Mouse (Mus musculus) limb, embryonic 10.5 days (tissue): ENCODE results near the gene Gm37240. TPM values are rescaled to one million over a fixed set of nuclear protein-coding genes. Genes with fewer than 3 reads are reported as not detected.

Experiments
- DNase-seq: peaks from one replicate; pipeline ENCODE4 v3.0.0-alpha.2; 2017; ENCODE audit warnings: low spot score
- H3K27ac ChIP-seq: fragments of 300-500 bp; sonication (generic); 2 replicates; pipeline ENCODE4 v1.5.1; 2016; ENCODE audit warnings: mild to moderate bottlenecking
- H3K27me3 ChIP-seq: fragments of 300-500 bp; sonication (generic); 2 replicates; pipeline ENCODE4 v1.6.1; 2016; ENCODE audit warnings: low read depth, mild to moderate bottlenecking; ENCODE audit not compliant: poor library complexity, severe bottlenecking
- H3K36me3 ChIP-seq: fragments of 300-500 bp; sonication (generic); 2 replicates; pipeline ENCODE4 v1.6.1; 2016; ENCODE audit warnings: mild to moderate bottlenecking, moderate library complexity
- H3K4me1 ChIP-seq: fragments of 300-500 bp; sonication (generic); 2 replicates; pipeline ENCODE4 v1.6.1; 2016
- H3K4me3 ChIP-seq: fragments of 300-500 bp; sonication (generic); 2 replicates; pipeline ENCODE4 v1.5.1; 2016; ENCODE audit warnings: mild to moderate bottlenecking, moderate library complexity
- H3K9me3 ChIP-seq: fragments of 300-500 bp; sonication (generic); replicated peaks from 2 replicates; pipeline ENCODE4 v1.6.1; 2016; ENCODE audit warnings: mild to moderate bottlenecking
- WGBS: fragments of 180-500 bp; shearing (Covaris S2); methylation state at CpG from one replicate; pipeline ENCODE4 v1.1.7; 2016; 5-methylcytosine and 5-hydroxymethylcytosine counted together
- polyA plus RNA-seq: library from polyadenylated mRNA; unstranded; fragments of >200 nt; fragmentation: Nextera tagmentation; extraction: Ambion mirVana; gene quantifications from 2 replicates; pipeline ENCODE4 v1.2.1, GENCODE M21; 2016

The Gm37240 gene
- polyA plus RNA-seq, 1 experiment from 2014 or later, result 3.1 TPM

DNA sequence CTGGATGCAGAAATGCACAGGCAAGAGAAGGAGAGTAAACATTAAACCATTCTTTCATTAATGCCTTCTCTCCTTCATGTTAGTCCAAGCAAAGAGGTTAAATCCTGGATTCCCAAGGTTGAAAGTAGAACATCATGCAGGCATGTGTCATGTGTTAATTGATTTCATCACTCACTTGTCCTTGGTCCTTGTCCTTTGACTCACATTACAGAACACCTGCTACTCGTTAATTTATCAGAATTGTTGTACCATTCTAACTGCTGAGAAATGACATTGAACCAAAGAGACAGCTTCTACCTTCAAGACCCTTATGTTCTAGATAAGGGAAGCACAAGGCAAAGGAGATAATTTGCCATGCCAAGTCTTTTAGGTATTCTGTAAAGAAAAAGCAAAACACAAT lies 835.1 kb downstream of the Gm37240 start:
- H3K4me3 ChIP-seq, result no peak overlapping the region
- no peaks in the 10 kb centered on the region for H3K36me3 ChIP-seq
- H3K27ac ChIP-seq, result no peak overlapping the region
- H3K27me3 ChIP-seq, result no peaks in the 10 kb centered on the region
- DNase-seq, result no peak
- WGBS, result 72% methylated on average over 1 of the region's 1 CpGs
- no peaks in the 10 kb centered on the region for H3K4me1 ChIP-seq
- H3K9me3 ChIP-seq, result no peaks in the 10 kb centered on the region

DNA sequence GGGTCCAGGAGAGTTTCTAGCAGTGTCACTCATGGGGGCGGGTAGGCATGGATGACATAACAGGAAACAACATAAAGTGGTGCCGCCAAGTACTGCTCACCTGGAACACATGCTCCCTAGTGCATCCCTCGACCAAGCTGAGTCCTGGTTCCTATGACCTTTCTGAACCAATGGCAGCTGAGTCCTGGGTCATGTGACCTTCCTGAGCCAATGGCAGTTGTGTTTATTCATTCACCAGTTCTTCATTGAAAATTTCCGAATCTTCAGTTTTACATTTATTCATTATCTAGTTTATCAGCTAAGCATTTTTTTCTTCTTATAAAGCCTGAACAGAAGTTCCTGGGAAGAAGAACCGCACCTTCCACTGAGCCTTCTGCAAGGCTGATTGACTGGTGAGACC lies 838.7 kb downstream of the Gm37240 start:
- Histone ChIP-seq H3K27me3 (no peaks in the 10 kb centered on the region), H3K9me3 (no peaks in the 10 kb centered on the region), H3K36me3 (no peaks in the 10 kb centered on the region), H3K4me3 (no peak overlapping the region), H3K27ac (no peak overlapping the region), H3K4me1 (no peaks in the 10 kb centered on the region)
- WGBS, result 95% methylated on average over 5 of the region's 5 CpGs
- no peak for DNase-seq

DNA sequence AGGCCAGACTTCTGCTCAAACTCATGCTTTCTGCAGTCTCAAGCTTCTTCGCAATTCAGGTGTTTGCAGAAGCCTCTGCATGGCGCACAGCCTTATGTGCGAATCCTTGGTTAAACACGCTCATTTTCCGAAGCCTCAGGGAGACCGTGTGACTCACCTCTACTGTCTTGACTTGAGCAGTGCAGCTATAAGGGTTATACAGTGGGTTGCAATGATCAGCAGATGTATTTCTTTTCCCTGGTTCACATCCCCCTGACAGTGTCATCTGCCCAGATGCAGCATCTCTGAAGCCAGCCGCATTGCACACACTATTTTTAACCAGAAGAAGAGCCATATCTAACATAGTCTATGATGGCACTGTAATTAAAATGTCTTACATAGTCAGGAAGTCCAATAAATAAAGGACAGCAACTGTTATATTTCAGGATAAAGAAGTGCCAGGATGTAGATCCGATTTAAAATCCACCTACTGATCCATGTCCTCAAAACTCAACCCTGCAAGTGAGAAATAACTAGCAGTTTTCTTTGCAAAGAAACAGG lies 843.6 kb downstream of the Gm37240 start:
- Histone ChIP-seq H3K27ac (no peak overlapping the region), H3K36me3 (no peaks in the 10 kb centered on the region), H3K4me3 (no peak overlapping the region), H3K9me3 (no peaks in the 10 kb centered on the region), H3K27me3 (no peaks in the 10 kb centered on the region), H3K4me1 (no peaks in the 10 kb centered on the region)
- no peak for DNase-seq
- WGBS, result 92% methylated on average over 8 of the region's 8 CpGs

DNA sequence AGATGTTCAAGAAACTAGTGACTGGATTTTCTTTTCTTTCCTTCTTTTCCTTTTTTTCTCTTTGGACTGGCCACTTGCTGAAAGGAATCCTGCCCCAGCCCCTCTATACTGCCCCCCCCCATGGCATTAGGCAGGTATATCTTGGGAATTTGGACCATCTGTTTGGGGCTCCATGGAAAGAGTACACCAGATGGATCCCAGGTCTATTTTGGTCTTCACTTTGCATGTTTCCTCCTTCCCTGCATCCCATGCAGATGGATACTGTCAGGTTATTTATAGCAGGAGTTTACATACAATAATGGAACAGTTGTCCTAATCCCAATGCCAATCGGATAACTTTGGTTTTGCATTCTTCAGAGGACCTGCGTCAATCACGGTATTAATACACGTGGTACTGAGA lies 845.2 kb downstream of the Gm37240 start:
- H3K27ac ChIP-seq, result no peak overlapping the region
- no peak overlapping the region for H3K4me3 ChIP-seq
- H3K27me3 ChIP-seq, result no peaks in the 10 kb centered on the region
- H3K4me1 ChIP-seq, result no peaks in the 10 kb centered on the region
- H3K36me3 ChIP-seq, result no peaks in the 10 kb centered on the region
- DNase-seq, result no peak
- no peaks in the 10 kb centered on the region for H3K9me3 ChIP-seq
- 96% methylated on average over 4 of the region's 4 CpGs for WGBS

DNA sequence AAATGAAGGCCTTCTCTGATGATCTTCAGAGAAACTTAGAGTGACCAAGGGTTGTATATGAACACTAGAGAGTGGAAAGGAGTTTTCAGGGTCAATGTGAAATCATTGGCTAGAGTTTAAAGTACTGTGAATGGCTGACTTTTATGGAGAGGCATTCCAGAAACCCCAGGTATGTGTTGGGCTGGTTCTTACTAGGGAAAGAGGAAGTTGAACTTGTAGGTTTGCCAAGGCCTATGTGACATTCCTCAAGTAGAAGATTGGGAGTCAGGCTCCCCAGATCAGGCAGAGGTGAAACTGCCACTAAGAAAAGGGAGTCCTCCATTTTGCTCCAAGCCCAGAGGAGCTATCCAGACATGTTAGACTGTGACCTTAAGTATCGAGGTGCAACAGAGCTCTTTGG lies 858.2 kb downstream of the Gm37240 start:
- no peak for DNase-seq
- no peaks in the 10 kb centered on the region for H3K27me3 ChIP-seq
- H3K36me3 ChIP-seq, result no peaks in the 10 kb centered on the region
- H3K4me3 ChIP-seq, result no peak overlapping the region
- H3K9me3 ChIP-seq, result no peaks in the 10 kb centered on the region
- H3K4me1 ChIP-seq, result no peaks in the 10 kb centered on the region
- 84% methylated on average over 1 of the region's 1 CpGs for WGBS
- no peak overlapping the region for H3K27ac ChIP-seq

DNA sequence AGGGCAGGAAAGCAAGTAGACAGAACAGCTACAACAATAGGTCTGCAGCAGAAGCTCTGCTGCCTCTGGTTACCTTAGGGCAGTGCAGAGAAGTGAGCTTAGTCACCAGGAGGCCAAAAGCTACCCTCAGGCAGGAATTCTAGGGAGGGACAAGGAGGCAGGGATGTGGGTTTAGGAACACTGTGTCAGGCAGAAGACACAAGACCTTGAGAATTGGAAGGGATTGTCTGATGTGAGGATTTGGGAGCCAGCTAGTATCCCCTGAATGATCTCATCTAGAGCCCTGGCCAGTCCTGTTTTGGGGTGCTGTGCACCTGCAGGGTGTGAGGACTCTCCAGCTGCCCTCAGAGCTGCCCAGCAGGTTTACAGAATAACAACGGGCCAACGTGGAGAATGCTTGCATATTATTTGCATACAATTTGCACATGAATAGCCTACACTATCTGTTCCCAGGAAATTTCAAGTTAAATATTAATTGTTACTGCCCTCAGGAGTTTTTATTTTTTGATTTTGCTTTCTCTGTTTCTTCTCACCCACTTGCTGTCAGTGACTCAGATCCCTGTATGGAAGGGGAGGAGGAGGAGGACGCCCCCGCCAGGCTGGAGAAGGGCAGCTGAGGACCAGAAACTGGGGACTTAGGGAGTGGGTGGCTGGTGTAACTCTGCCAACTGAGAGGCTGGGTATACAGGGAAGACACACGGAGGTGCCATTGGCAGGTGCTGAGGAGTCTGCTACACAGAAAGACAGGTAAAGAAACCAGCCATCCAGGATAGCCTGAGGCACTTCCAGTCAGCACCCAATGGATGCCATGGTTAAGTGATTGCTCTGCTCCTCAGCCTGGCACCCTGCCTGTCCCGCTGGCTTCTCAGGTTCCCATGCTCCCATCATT lies 862.3 kb downstream of the Gm37240 start:
- H3K9me3 ChIP-seq, result no peaks in the 10 kb centered on the region
- no peak for DNase-seq
- WGBS, result 33% methylated on average over 6 of the region's 6 CpGs
- no peaks in the 10 kb centered on the region for H3K36me3 ChIP-seq
- H3K4me3 ChIP-seq, result no peak overlapping the region
- H3K4me1 ChIP-seq, result no peaks in the 10 kb centered on the region
- no peaks in the 10 kb centered on the region for H3K27me3 ChIP-seq
- H3K27ac ChIP-seq, result no peak overlapping the region

DNA sequence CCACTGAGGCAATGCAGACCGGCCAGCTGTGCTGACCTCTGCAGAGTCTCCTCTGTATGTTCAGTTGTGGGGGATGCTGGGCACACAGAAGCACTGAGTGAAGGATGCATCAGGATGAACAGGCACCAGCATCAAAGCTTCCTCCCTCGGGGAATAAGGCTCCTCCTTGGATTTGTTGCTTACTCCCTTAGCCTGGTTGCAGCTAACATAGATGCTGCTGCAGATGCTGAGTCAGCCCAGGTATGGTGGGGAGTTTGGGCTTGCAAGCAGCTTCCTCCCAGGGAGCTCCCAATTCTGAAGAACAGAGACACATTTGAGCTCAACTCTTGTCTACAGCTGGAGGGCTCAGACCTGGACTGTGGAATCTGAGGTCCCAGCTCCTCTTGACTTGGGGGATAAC lies 863.1 kb downstream of the Gm37240 start:
- Histone ChIP-seq H3K27me3 (no peaks in the 10 kb centered on the region), H3K4me1 (no peaks in the 10 kb centered on the region), H3K36me3 (no peaks in the 10 kb centered on the region), H3K27ac (no peak overlapping the region), H3K9me3 (no peaks in the 10 kb centered on the region), H3K4me3 (no peak overlapping the region)
- WGBS, result 66% methylated on average over 2 of the region's 2 CpGs
- DNase-seq, result no peak

DNA sequence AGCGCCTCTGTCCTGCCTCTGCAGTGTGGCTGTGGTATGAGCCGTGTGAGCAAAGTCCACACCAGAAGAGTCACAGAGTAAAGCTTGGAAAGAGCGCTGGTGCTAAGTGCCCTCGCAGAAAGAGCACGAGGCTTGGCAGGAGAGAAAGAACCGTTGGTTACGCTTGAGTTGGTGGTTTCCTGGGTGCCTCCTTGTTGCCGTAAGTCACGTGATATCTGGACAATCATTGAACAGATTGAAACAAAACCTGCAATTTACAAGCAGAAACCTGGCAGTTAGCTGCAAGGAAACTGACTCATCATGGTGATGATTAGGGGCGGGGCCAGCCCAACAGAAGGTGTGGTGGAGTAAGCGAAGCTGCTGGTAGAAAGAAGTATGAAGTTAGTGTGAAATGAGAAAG lies 864.5 kb downstream of the Gm37240 start:
- DNase-seq, result no peak
- Histone ChIP-seq H3K9me3 (no peaks in the 10 kb centered on the region), H3K36me3 (no peaks in the 10 kb centered on the region), H3K27me3 (no peaks in the 10 kb centered on the region), H3K4me3 (no peak overlapping the region), H3K27ac (no peak overlapping the region), H3K4me1 (no peaks in the 10 kb centered on the region)
- WGBS, result 85% methylated on average over 11 of the region's 11 CpGs

DNA sequence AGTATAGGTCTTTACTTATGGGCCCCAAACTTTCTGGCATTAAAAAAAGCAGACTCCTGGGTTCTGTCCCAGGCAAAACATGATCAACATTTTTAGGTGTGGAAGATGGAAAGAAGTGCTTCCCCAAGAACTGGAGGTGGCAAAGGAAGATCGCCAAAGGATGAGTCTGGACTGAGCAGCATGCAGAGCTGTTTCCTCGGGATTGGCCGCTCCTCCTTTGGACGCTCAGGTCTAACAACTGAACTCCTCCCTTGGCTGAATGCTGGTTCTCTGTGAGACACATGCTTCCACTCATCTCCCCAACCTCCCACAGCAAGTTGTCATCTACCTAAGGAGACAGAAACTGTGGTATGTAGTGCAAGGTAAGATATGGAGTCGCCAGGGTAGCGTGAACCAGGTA lies 865.5 kb downstream of the Gm37240 start:
- H3K4me3 ChIP-seq, result no peak overlapping the region
- WGBS, result 97% methylated on average over 6 of the region's 6 CpGs
- no peaks in the 10 kb centered on the region for H3K9me3 ChIP-seq
- no peaks in the 10 kb centered on the region for H3K4me1 ChIP-seq
- H3K27ac ChIP-seq, result no peak overlapping the region
- DNase-seq, result no peak
- H3K27me3 ChIP-seq, result no peaks in the 10 kb centered on the region
- no peaks in the 10 kb centered on the region for H3K36me3 ChIP-seq

DNA sequence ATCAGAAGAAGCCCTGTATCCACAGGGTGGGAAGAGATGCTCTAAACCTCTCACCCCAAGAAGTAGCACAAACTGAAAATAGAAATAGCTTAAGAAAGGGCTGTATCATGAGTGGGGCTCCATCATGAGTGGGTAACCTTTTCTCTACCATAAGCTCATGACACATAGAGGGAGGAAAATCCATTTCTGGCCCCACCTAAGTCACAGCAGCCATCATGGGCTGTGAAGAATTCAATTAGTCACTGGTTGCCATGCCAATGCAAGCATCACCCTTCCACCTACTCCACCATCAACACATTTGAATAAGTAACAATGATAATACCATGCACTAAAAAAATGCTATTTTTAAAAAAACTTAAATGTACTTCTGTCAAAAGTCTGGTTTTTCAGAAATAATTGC lies 867.2 kb downstream of the Gm37240 start:
- 0 out of 2 replicates have a peak, but pooled peaks cover 5% of the 10 kb centered on the region for H3K4me1 ChIP-seq
- no peak overlapping the region for H3K4me3 ChIP-seq
- H3K9me3 ChIP-seq, result no peaks in the 10 kb centered on the region
- no peak for DNase-seq
- H3K27me3 ChIP-seq, result no peaks in the 10 kb centered on the region
- no peak overlapping the region for H3K27ac ChIP-seq
- H3K36me3 ChIP-seq, result no peaks in the 10 kb centered on the region

DNA sequence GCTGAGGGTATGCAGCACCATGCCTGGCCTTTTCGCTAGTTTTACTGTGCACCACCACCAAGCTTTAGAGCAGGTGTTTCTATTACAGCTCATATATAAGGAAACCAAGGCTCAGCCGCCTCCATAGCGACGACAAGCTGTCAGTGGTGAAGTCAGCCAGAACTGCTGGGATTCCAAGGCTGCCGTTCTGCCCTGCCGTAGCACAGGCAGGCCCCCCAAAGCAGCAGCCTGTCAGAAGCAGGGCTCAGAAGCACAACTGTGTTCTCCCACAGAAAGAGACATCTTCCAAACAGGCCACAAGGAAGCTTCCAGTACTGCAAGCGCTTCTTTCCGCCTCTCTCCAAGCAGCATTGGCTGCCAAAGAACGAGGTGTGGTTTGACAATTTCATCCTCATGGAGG lies 871.7 kb downstream of the Gm37240 start:
- Histone ChIP-seq H3K4me1 (0 out of 2 replicates have a peak, but pooled peaks cover 5% of the 10 kb centered on the region), H3K4me3 (no peak overlapping the region), H3K9me3 (no peaks in the 10 kb centered on the region), H3K27ac (no peak overlapping the region), H3K36me3 (no peaks in the 10 kb centered on the region), H3K27me3 (no peaks in the 10 kb centered on the region)
- WGBS, result 63% methylated on average over 9 of the region's 9 CpGs
- no peak for DNase-seq

DNA sequence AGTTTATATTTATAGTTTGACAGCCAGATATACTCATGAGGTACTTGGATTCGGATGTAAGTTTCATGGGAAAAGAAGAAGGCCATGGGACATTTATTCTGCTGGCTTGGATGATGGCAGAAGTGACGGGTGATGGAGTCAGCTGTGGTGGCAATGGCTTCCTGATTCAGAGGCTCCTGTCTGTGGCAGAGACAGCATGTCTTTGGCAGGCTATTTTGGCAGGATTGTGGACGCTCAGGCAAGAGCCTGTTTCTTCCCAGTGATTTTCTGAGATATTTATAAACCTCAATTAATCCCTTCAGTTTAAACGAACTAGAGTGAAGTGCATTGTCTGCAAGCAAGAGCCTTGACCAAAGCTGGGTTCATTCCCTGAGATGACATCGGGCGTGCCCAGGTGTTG lies 874.4 kb downstream of the Gm37240 start:
- no peaks in the 10 kb centered on the region for H3K27me3 ChIP-seq
- no peak overlapping the region for H3K4me3 ChIP-seq
- no peaks in the 10 kb centered on the region for H3K36me3 ChIP-seq
- no peaks in the 10 kb centered on the region for H3K9me3 ChIP-seq
- H3K4me1 ChIP-seq, result 0 out of 2 replicates have a peak, but pooled peaks cover 5% of the 10 kb centered on the region
- no peak overlapping the region for H3K27ac ChIP-seq
- no peak for DNase-seq
- 89% methylated on average over 6 of the region's 6 CpGs for WGBS

DNA sequence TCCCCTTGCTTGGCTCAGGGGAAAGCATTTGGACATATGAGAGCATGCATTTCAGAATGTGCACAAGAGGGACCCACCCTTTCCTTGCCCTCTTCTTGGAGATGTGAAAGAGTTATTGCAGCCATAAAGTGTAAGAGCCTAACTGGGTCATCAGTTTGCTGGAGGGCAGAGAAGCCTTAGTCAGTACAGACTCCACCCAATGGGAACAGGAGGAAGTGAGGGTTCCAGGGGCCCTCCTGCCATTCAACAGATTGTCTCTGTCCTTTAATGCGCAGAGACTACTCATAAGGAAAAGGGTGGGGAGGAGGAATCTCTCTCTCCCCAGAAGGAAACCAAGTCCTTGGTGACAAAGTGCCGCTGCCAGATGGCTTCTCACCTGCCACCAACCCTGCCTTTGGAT lies 882.1 kb downstream of the Gm37240 start:
- H3K9me3 ChIP-seq, result no peaks in the 10 kb centered on the region
- DNase-seq, result no peak
- WGBS, result 73% methylated on average over 2 of the region's 2 CpGs
- no peaks in the 10 kb centered on the region for H3K4me1 ChIP-seq
- no peaks in the 10 kb centered on the region for H3K27me3 ChIP-seq
- H3K4me3 ChIP-seq, result no peak overlapping the region
- H3K27ac ChIP-seq, result no peak overlapping the region
- H3K36me3 ChIP-seq, result no peaks in the 10 kb centered on the region
